Mouse (Mus musculus): ENCODE data around the gene Pnpla7. TPM values are rescaled to one million over a fixed set of nuclear protein-coding genes. Genes with fewer than 3 reads are reported as not detected.

The Pnpla7 gene
- 5.5 and 6.4 TPM in 2 replicates for polyA plus RNA-seq (2012; rRNA removed)

DNA sequence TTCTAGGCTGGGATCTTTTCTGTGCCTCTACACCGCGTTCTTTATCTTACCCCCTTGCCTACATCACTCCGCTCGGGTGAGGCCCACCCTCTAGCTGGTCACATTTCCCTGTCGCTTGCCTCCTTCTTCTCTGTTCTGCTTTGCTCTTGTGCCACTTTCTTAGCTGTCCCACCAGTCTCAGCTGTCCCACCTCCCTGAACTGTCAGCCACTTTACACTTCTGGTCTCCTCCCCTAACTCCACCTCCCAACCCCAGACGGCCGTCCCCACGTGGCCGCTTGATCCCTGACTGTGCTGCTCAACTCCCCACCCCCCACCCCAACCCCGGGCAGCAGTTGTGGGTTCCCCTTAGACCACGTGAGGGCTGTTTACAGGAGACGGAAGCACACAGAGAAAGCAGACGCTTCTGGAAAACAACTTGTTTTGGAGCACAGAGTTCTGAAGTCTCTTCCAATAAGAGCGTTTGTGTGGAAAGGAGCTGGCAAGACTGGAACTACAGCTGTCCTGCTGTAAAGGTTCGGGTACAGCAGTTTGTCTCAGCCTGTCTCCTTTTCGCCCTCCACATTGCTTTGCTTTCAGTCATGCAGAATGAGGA, at the start of gene Pnpla7:
Gene Pnpla7, plus strand, starts transcription at position 330 of the 594 bp plus-strand sequence.
- peak; percentile 82 for DNase-seq (ENCODE audit: low read depth)
- TF ChIP-seq POLR2A (IDR thresholded peaks at IDR 0.05; ENCODE audit: borderline replicate concordance, extremely low read depth, insufficient read depth, insufficient read length, poor library complexity, severe bottlenecking) (no peak), CTCF (IDR thresholded peaks at IDR 0.05; ENCODE audit: borderline replicate concordance, extremely low read depth, insufficient read depth, insufficient read length) (no peak)

DNA sequence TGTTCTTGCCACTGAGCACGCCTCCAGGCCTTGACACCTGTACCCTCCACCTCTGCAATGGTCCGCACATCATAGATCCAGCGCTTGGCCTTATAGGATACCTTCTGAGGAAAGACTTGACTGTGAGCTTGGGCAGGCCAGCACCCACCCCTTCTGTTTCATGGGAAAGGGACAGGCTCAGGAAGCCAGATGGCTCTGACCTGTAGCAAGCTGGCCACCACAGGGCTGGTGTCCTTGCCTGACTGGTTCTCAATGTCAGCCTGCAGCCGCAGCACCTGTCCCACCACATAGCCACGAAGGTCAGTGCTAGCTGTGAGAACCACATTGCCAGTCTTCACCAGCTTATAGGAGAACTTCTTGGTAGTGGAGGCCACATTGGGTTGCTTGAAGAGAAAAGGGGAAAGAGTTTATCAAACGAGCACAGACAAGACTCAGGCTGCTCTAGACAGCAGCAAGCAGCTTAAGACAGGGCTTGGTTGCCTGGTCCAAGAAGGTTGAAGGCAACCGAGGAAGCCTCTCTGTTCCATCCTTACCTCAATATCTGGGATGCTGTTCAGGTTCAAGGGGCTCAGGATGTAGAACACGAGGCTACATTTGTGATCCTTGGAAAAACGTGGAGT, 49.4 kb upstream of the Pnpla7 start:
- no peak for DNase-seq (ENCODE audit: low read depth)
- TF ChIP-seq CTCF (IDR thresholded peaks at IDR 0.05; ENCODE audit: borderline replicate concordance, extremely low read depth, insufficient read depth, insufficient read length) (no peak), POLR2A (IDR thresholded peaks at IDR 0.05; ENCODE audit: borderline replicate concordance, extremely low read depth, insufficient read depth, insufficient read length, poor library complexity, severe bottlenecking) (no peak)

DNA sequence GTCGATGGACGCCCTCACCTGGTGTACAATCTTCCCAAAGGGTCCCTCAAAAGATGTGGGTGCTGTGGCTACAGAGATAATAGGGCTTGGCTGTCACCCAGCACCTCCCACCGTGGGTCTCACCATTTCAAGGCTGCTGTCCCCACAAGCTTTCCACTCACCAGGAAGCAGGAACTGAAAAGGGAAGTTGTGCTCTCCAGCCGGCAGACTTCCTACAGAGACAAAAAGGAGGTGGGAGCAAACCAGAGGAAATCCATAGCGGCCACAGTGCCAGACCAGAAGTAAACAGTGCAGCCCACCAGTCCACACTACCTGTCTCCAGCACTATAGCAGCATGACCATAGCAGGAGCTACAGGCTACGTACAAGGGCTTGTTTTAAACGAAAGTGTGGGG, 48.9 kb upstream of the Pnpla7 start:
- no peak for DNase-seq (ENCODE audit: low read depth)
- TF ChIP-seq POLR2A (IDR thresholded peaks at IDR 0.05; ENCODE audit: borderline replicate concordance, extremely low read depth, insufficient read depth, insufficient read length, poor library complexity, severe bottlenecking): no peak
- no peak for TF ChIP-seq CTCF (IDR thresholded peaks at IDR 0.05; ENCODE audit: borderline replicate concordance, extremely low read depth, insufficient read depth, insufficient read length)

DNA sequence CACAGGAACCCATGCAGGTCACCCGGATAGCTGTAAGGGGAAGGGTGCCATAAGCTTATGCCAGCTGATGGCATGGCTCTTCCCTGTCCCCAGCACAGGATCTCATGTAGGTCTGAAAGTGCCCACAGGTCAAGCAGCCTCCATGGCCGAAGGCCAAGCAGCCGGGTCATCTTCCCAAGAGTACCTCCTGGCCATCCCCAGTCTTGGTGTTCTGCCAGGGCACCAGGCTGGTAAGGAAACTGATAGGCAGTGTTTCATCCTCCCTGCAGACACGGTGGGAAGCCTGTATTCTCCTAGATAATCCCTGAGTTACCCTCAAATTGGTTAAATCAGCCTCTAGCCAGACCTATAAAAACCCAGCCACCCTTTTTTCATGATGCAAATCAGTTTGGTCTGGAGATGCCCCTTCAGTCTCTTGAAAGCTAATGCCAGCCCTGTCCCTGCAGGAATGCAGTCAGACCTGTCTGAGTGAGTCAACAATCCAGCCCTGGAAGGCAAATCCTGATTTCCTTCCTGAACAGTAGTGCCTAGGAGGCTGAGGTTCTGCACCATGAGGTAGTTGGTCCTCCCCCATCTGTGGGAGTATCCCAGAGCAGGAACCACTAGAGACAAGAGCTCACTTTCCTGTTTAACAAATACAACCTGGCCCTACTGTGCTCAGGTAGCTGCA, 47.9 kb upstream of the Pnpla7 start:
- TF ChIP-seq POLR2A (IDR thresholded peaks at IDR 0.05; ENCODE audit: borderline replicate concordance, extremely low read depth, insufficient read depth, insufficient read length, poor library complexity, severe bottlenecking) (no peak), CTCF (IDR thresholded peaks at IDR 0.05; ENCODE audit: borderline replicate concordance, extremely low read depth, insufficient read depth, insufficient read length) (no peak)
- no peak for DNase-seq (ENCODE audit: low read depth)

GRCm38 (mm10) chr2:24929119-24929518, 46.7 kb upstream of the Pnpla7 start:
- no peak for DNase-seq (ENCODE audit: low read depth)
- TF ChIP-seq CTCF (IDR thresholded peaks at IDR 0.05; ENCODE audit: borderline replicate concordance, extremely low read depth, insufficient read depth, insufficient read length) (no peak), POLR2A (IDR thresholded peaks at IDR 0.05; ENCODE audit: borderline replicate concordance, extremely low read depth, insufficient read depth, insufficient read length, poor library complexity, severe bottlenecking) (no peak)

DNA sequence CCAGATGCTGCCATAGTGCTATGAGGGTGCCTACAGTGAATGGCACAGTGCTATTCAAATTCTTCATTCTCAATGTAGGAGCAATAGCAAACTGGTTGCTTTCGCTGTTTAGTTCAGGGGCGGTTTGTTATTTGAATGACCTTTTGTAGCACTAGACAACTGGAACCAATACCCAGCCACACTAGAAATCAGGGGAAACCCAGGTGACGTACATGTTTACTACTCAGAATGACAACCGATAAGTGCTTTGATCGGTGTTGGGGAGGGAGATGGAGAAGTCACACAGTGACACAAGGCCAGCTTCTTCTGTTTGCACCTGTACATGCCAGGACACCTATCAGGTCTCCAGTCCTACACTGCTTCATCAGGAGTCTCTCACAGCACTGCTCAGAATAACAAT, 46.2 kb upstream of the Pnpla7 start:
- no peak for TF ChIP-seq CTCF (IDR thresholded peaks at IDR 0.05; ENCODE audit: borderline replicate concordance, extremely low read depth, insufficient read depth, insufficient read length)
- no peak for TF ChIP-seq POLR2A (IDR thresholded peaks at IDR 0.05; ENCODE audit: borderline replicate concordance, extremely low read depth, insufficient read depth, insufficient read length, poor library complexity, severe bottlenecking)
- DNase-seq (ENCODE audit: low read depth): no peak

DNA sequence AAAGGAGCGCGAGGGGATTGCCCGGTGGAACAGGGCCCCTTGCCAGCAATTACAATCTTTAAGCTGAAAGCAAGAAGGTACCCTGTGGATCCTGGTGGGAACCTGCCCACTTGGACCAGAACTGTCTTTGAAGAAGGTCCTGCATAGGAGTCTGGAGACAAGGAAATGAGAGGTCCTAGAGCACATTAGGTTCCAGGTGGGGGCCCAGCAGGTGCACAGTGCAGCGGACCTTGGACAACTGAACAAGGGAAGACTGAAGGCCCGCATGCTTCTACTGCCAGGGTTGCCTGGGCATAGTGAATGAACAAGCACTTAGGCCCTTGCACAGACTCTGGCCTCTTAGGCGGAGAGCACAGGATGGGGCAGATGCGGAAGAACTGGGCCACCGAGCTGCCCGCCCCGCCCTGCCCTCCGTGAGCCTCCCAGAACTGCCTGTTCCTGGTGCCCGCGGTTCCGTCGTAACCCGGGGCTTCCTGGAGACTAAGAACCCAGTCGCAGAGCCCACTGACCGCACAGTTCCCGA, 41.3 kb upstream of the Pnpla7 start:
- no peak for DNase-seq (ENCODE audit: low read depth)

DNA sequence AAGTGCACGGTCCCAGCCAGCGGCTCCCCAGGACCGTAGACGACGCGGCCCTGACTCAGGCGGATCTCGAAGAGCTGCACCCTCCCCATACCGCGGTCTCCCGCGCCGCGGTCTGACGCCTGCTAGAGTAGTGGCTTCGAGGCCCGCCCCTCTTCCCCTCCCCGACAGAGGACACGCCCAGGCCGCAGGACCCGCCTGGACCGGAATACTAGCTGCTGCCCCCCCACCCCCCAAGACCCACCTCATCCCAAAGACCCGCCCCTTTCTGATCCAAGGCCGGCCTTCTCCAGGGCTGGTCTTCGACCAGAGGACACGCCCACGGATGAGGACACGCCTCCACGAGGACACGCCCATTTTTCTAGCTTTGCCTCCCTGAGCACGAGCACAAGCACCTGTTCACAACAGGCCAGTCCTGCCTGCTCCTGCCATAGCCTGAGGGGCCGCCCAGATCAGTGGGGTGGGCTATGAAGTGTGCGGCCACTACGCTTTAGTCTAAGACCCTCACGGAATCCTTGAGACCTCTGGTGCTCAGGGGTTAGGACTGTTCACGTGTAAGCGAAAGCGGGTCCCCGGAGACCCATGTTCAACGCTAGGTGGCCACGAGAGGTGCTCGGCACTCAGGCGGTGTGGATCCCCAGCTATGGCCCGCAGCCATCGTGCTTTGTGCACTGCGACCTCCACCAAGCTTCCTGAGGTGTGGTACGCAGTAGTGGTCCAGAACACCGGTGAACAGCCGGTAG, 40.6 kb upstream of the Pnpla7 start, which contains the start of gene Arrdc1:
Gene Arrdc1, minus strand, starts transcription at position 196 of the 740 bp plus-strand sequence.
- TF ChIP-seq CTCF (IDR thresholded peaks at IDR 0.05; ENCODE audit: borderline replicate concordance, extremely low read depth, insufficient read depth, insufficient read length) (peak; percentile 43; the same call in 1 of the 2 replicates), POLR2A (IDR thresholded peaks at IDR 0.05; ENCODE audit: borderline replicate concordance, extremely low read depth, insufficient read depth, insufficient read length, poor library complexity, severe bottlenecking) (peak; percentile 47; the same call in 1 of the 2 replicates)
- DNase-seq (ENCODE audit: low read depth): peak; percentile 96

More for the DNA sequence above, 41.3 kb upstream of the Pnpla7 start:
- TF ChIP-seq CTCF (IDR thresholded peaks at IDR 0.05; ENCODE audit: borderline replicate concordance, extremely low read depth, insufficient read depth, insufficient read length) (no peak), POLR2A (IDR thresholded peaks at IDR 0.05; ENCODE audit: borderline replicate concordance, extremely low read depth, insufficient read depth, insufficient read length, poor library complexity, severe bottlenecking) (no peak)

DNA sequence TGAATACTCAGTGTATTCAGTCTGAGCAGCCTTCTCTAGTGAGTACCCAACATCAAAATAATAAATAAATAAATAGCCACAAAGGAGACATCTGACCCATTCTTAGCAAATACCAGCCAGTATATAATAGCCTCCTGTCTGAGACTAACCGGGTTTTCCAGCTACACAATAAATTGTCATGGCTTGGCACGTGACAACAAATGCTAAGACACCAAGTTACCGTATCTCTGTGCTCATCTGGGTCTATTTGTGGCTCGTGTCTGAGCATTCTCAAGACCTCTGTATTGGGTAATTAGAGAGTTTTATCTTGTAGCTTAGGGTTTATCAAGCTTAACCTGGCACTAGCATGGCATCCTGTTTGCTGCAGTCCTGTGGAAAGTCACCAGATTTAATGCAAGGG, 33.7 kb upstream of the Pnpla7 start:
- no peak for DNase-seq (ENCODE audit: low read depth)
- TF ChIP-seq POLR2A (IDR thresholded peaks at IDR 0.05; ENCODE audit: borderline replicate concordance, extremely low read depth, insufficient read depth, insufficient read length, poor library complexity, severe bottlenecking) (no peak), CTCF (IDR thresholded peaks at IDR 0.05; ENCODE audit: borderline replicate concordance, extremely low read depth, insufficient read depth, insufficient read length) (no peak)

DNA sequence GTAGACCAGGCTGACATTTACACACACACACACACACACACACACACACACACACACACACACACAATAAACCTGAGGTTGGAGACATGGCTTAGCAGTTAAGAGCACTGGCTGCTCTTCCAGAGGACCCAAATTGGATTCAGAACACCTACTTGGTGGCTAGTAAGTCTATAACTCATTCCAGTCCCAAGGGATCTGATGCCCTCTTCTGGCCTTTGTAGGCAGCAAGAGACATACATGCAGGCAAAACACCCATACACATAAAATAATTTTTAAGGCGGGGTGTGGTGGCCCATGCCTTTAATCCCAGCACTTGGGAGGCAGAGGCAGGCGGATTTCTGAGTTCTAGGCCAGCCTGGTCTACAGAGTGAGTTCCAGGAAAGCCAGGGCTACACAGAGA, 31.5 kb upstream of the Pnpla7 start:
- DNase-seq (ENCODE audit: low read depth): peak; percentile 63

All from brain, embryonic 14.5 days (tissue).